Mouse (Mus musculus): ENCODE measurements around the gene Reep6. TPM values are rescaled to one million over a fixed set of nuclear protein-coding genes. Genes with fewer than 3 reads are reported as not detected.

Reep6 gene
- polyA plus RNA-seq (2016; fragmentation: Nextera tagmentation; extraction: Ambion mirVana): 61.4 and 61.6 TPM in 2 replicates

GRCm38 (mm10) chr10:80329273-80330081 is at the start of gene Reep6, which contains the start of gene Pcsk4:
Reep6 (plus strand) TSS chr10:80329953.
Pcsk4 (minus strand) TSS chr10:80329498.
- Histone ChIP-seq H3K4me3 (peak within 1 kb of the TSS; percentile 64), H3K36me3 (peaks cover 12% of the 10 kb centered on the region), H3K9ac (peak within 1 kb of the TSS; percentile 74), H3K4me2 (peak within 1 kb of the TSS; percentile 83), H3K27me3 (replicated peaks) (peaks cover 9% of the 10 kb centered on the region; the same call in 1 of the 2 replicates), H3K4me1 (peaks cover 75% of the 10 kb centered on the region), H3K27ac (peak within 1 kb of the TSS; percentile 93), H3K9me3 (replicated peaks) (no peaks in the 10 kb centered on the region)
- ATAC-seq: peak; percentile 81
- WGBS (ENCODE audit: insufficient replicate concordance): 6% methylated on average over 36 of the region's 36 CpGs

GRCm38 (mm10) chr10:80281304-80281703 is 48.4 kb upstream of the Reep6 start:
- Histone ChIP-seq H3K27ac (no peak overlapping the region), H3K9ac (no peak overlapping the region), H3K4me3 (no peak overlapping the region), H3K9me3 (replicated peaks) (no peaks in the 10 kb centered on the region), H3K4me1 (no peaks in the 10 kb centered on the region), H3K36me3 (peaks cover 100% of the 10 kb centered on the region), H3K27me3 (replicated peaks) (no peaks in the 10 kb centered on the region), H3K4me2 (no peak overlapping the region)
- WGBS (ENCODE audit: insufficient replicate concordance): 82% methylated on average over 7 of the region's 7 CpGs
- ATAC-seq: no peak

GRCm38 (mm10) chr10:80281921-80282371 is 47.8 kb upstream of the Reep6 start:
- no peak overlapping the region for H3K4me2 ChIP-seq
- no peak for ATAC-seq
- WGBS (ENCODE audit: insufficient replicate concordance): 85% methylated on average over 8 of the region's 8 CpGs
- no peak overlapping the region for H3K9ac ChIP-seq
- no peaks in the 10 kb centered on the region for H3K9me3 ChIP-seq (replicated peaks)
- H3K27me3 ChIP-seq (replicated peaks): no peaks in the 10 kb centered on the region
- peaks cover 100% of the 10 kb centered on the region for H3K36me3 ChIP-seq
- H3K4me1 ChIP-seq: no peaks in the 10 kb centered on the region
- H3K4me3 ChIP-seq: no peak overlapping the region
- no peak overlapping the region for H3K27ac ChIP-seq

GRCm38 (mm10) chr10:80282481-80283441 is 47.0 kb upstream of the Reep6 start:
- Histone ChIP-seq H3K4me3 (no peak overlapping the region), H3K27me3 (replicated peaks) (no peaks in the 10 kb centered on the region), H3K36me3 (peaks cover 100% of the 10 kb centered on the region), H3K27ac (peak overlapping the region; percentile 11), H3K9ac (no peak overlapping the region), H3K9me3 (replicated peaks) (no peaks in the 10 kb centered on the region), H3K4me1 (0 out of 2 replicates have a peak, but pooled peaks cover 2% of the 10 kb centered on the region), H3K4me2 (no peak overlapping the region)
- 83% methylated on average over 20 of the region's 20 CpGs for WGBS (ENCODE audit: insufficient replicate concordance)
- no peak for ATAC-seq

- H3K27ac ChIP-seq: no peak overlapping the region; the same call in 1 of the 2 replicates
- no peak overlapping the region for H3K9ac ChIP-seq
- 0 out of 2 replicates have a peak, but pooled peaks cover 2% of the 10 kb centered on the region for H3K4me1 ChIP-seq
- no peak overlapping the region for H3K4me3 ChIP-seq
- peaks cover 91% of the 10 kb centered on the region for H3K36me3 ChIP-seq
- WGBS (ENCODE audit: insufficient replicate concordance): 84% methylated on average over 15 of the region's 15 CpGs
- H3K27me3 ChIP-seq (replicated peaks): no peaks in the 10 kb centered on the region
- no peak overlapping the region for H3K4me2 ChIP-seq
- no peaks in the 10 kb centered on the region for H3K9me3 ChIP-seq (replicated peaks)
- ATAC-seq: no peak
Observed at GRCm38 (mm10) chr10:80285222-80286070, 44.3 kb upstream of the Reep6 start.

- WGBS (ENCODE audit: insufficient replicate concordance): 92% methylated on average over 12 of the region's 12 CpGs
- peaks cover 65% of the 10 kb centered on the region for H3K36me3 ChIP-seq
- H3K27me3 ChIP-seq (replicated peaks): no peaks in the 10 kb centered on the region
- ATAC-seq: no peak
- no peak overlapping the region for H3K4me3 ChIP-seq
- H3K9me3 ChIP-seq (replicated peaks): no peaks in the 10 kb centered on the region
- H3K4me2 ChIP-seq: no peak overlapping the region
- H3K4me1 ChIP-seq: peaks cover 13% of the 10 kb centered on the region
- no peak overlapping the region for H3K27ac ChIP-seq
- no peak overlapping the region for H3K9ac ChIP-seq
Observed at GRCm38 (mm10) chr10:80288097-80288496, 41.7 kb upstream of the Reep6 start.

DNA sequence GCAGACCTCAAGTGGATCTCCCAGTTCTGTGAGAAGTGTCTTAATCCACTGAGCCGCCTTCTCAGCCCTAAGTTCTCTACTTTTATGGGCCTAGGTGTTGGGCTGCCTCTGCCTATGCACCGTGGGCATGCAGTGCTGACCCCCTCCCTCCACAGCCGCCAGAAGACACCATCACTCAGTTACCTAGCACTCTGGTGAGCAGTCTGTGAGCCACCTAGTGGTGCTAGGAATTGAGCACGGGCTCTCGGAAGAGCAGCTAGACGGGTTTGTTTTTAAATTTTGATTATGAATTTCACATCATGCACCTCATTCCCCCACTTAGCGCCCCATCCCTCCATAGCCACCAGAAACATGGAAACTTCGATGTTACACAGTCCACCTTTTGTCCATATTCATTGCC is 41.1 kb upstream of the Reep6 start:
- 66% methylated on average over 8 of the region's 8 CpGs for WGBS (ENCODE audit: insufficient replicate concordance)
- no peak for ATAC-seq
- Histone ChIP-seq H3K27ac (no peak overlapping the region), H3K36me3 (peaks cover 65% of the 10 kb centered on the region), H3K27me3 (replicated peaks) (no peaks in the 10 kb centered on the region), H3K4me1 (peaks cover 19% of the 10 kb centered on the region), H3K9ac (no peak overlapping the region), H3K9me3 (replicated peaks) (no peaks in the 10 kb centered on the region), H3K4me3 (no peak overlapping the region), H3K4me2 (no peak overlapping the region)

DNA sequence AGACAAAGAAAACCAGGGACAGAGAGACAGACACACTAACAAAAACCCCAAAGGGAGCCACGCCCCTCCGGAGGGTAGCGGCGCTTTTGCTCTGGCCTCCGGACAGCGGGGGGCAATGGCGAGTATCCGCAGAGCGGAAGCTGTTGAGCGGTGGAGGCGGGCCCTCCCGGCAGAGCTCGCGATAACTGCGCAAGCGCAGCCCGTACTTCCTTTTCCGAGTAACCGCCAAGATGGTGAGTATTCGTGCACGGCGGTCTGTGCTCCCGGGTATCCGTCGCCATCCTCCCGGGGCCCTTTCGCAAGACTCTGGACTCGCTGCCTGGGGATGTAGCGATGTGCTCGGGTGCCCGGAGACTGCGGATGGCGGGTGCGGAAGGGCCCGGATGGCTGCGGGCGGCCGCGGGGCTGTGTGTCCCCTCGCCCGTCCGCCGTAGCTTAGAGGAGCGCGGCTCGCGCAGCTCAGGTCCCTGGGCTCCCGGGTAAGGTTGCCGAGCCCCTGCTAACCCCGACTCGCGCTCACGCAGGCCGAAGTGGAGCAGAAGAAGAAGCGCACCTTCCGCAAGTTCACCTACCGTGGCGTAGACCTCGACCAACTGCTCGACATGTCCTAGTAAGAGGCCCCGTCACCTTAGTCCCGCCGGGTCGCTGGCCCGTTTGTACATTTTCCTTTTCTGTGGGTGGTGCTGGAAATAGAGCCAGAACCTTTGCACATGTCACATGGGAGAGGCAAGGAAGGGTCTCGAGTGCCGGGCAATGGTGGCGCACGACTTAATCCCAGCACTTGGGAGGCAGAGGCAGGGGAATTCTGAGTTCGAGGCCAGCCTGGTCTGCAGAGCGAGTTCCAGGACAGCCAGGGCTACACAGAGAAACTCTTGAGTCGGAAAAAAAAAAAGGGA is 37.3 kb upstream of the Reep6 start, which contains the start of gene Rps15:
TSS of gene Rps15 (plus strand) at position 203 of the 896 bp plus-strand sequence.
- peak within 1 kb of the TSS; percentile 95 for H3K4me3 ChIP-seq
- H3K4me1 ChIP-seq: peaks cover 56% of the 10 kb centered on the region
- H3K9ac ChIP-seq: peak within 1 kb of the TSS; percentile 98
- peak within 1 kb of the TSS; percentile 91 for H3K4me2 ChIP-seq
- H3K27me3 ChIP-seq (replicated peaks): peaks cover 13% of the 10 kb centered on the region
- peak within 1 kb of the TSS; percentile 93 for H3K27ac ChIP-seq
- peak; percentile 83 for ATAC-seq
- WGBS (ENCODE audit: insufficient replicate concordance): under 1% methylated on average over 72 of the region's 72 CpGs
- H3K9me3 ChIP-seq (replicated peaks): no peaks in the 10 kb centered on the region
- H3K36me3 ChIP-seq: peaks cover 42% of the 10 kb centered on the region

DNA sequence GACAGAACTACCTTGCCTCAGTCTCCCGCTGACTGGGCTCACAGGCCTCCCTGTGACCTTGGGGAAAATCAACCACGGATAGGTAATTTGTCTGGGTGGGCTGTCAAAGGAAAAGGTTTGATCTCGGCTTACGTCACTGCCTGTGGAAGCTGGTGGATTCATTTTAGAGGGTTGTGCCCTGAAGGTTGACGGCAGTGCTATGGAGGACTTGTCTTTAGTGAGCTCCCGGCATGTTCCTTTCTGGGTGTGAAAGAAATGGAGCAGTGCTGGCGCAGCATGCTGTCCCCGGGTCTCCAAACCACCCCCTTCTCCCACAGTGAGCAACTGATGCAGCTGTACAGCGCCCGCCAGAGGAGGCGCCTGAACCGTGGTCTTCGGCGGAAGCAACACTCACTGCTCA is 36.4 kb upstream of the Reep6 start:
- no peak for ATAC-seq
- peaks cover 33% of the 10 kb centered on the region for H3K36me3 ChIP-seq
- peak overlapping the region; percentile 93 for H3K27ac ChIP-seq
- H3K4me2 ChIP-seq: peak overlapping the region; percentile 91
- H3K4me3 ChIP-seq: peak overlapping the region; percentile 95
- H3K9ac ChIP-seq: peak overlapping the region; percentile 98
- H3K9me3 ChIP-seq (replicated peaks): no peaks in the 10 kb centered on the region
- WGBS (ENCODE audit: insufficient replicate concordance): 8% methylated on average over 14 of the region's 14 CpGs
- peaks cover 58% of the 10 kb centered on the region for H3K4me1 ChIP-seq
- peaks cover 21% of the 10 kb centered on the region for H3K27me3 ChIP-seq (replicated peaks)

- peaks cover 58% of the 10 kb centered on the region for H3K4me1 ChIP-seq
- H3K27me3 ChIP-seq (replicated peaks): peaks cover 31% of the 10 kb centered on the region
- 79% methylated on average over 4 of the region's 4 CpGs for WGBS (ENCODE audit: insufficient replicate concordance)
- H3K4me3 ChIP-seq: peak overlapping the region; percentile 95
- peaks cover 24% of the 10 kb centered on the region for H3K36me3 ChIP-seq
- H3K4me2 ChIP-seq: peak overlapping the region; percentile 91
- H3K9me3 ChIP-seq (replicated peaks): no peaks in the 10 kb centered on the region
- H3K9ac ChIP-seq: peak overlapping the region; percentile 98
- ATAC-seq: no peak
- H3K27ac ChIP-seq: peak overlapping the region; percentile 93
Observed at GRCm38 (mm10) chr10:80294311-80294710, 35.4 kb upstream of the Reep6 start.
